Mouse (Mus musculus) liver, embryonic 14.5 days (tissue): ENCODE measurements around the gene Ltn1.

Experiments
- CTCF ChIP-seq: IDR thresholded peaks from 2 replicates; pipeline ENCODE4 v1.5.1; 2016; ENCODE audit warnings: antibody characterized with exemption, low read depth, control low read depth
- EP300 ChIP-seq: IDR thresholded peaks from 2 replicates; pipeline ENCODE4 v1.6.1; 2016; ENCODE audit warnings: antibody characterized with exemption, low read depth

- TF ChIP-seq CTCF (no peak), EP300 (no peak)
Observed at GRCm38 (mm10) chr16:87454419-87455179, 22.2 kb upstream of the Ltn1 start, which contains the start of gene Usp16.
